Mouse (Mus musculus): ENCODE results near the gene Rnf113a2. TPM values are rescaled to one million over a fixed set of nuclear protein-coding genes. Genes with fewer than 3 reads are reported as not detected.
A peak's percentile ranks its signal among the peaks of the same experiment; 100 is the strongest.

Gene Rnf113a2
- total and polyA plus RNA-seq, 3 experiments = 13.6 to 17.9 (median 16.3) TPM

DNA sequence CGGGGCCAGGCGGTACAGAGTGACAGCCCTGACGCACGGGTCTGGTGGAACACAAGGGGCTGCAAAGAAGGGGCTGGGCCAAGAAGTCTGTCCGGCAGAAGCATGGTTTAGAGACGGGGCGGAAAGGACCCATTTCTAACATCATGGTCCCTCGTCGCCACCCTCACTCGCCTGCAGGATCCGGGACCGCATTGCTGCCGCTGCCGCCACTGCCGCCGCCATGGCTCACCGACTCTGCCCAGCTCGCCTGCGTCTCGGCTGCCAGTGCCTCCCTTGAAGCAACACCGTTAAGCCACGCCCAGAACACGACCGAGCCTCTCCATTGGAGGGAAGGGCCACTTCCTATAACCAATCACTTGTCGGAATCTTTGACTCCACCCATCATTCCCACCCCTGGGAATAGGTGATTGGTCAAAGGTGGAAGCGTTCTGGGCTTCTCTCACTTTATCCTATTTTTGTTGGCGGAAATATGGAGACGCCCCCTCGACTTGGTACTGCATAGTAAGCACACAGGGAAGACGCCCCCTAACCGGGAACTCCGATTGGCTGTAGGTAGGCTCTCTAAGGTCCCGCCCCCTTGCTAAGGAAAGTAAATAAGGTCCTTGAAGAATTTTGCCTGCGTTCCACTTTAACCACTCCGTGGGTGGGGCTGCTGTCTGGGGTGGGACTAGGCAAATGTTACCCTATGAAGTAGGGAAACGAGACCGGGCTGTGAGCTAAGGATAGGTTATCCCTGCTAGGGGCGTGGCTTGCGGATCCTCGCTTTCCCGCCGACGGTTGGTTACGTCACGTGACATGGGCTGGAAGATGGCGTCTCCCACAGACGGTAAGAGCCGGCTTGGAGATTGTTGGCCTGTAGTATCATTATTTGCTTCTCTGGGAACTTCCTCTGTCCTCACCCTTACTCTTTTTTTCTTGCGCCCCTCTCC, 34.0 kb downstream of the Rnf113a2 start, which contains the start of the genes Aldh6a1 and Lin52 (continued):
- TF ChIP-seq MEF2A (IDR thresholded peaks at IDR 0.05; ENCODE audit: borderline replicate concordance, low read depth, low read length) (no peak), TBP (conservative IDR thresholded peaks at IDR 0.05; ENCODE audit: low read depth, low read length) (peak; percentile 81), RCOR1 (conservative IDR thresholded peaks at IDR 0.05; ENCODE audit: low read depth, low read length) (0 out of 2 replicates have a peak, but pooled peaks have one; percentile 64), MAX (IDR thresholded peaks at IDR 0.05; ENCODE audit: low read length) (peak; percentile 95), POLR2AphosphoS2 (IDR thresholded peaks at IDR 0.05; ENCODE audit: low read depth, low read length) (no peak), ZC3H11A (IDR thresholded peaks at IDR 0.05; ENCODE audit: low read depth, low read length) (no peak), MAZ (IDR thresholded peaks at IDR 0.05; ENCODE audit: low read depth, low read length) (peak; percentile 69; the same call in 1 of the 2 replicates), MYC (IDR thresholded peaks at IDR 0.05; ENCODE audit: low read depth, low read length) (peak; percentile 42; the same call in 1 of the 2 replicates), BHLHE40 (IDR thresholded peaks at IDR 0.05; ENCODE audit: low read depth, low read length) (peak; percentile 92)

DNA sequence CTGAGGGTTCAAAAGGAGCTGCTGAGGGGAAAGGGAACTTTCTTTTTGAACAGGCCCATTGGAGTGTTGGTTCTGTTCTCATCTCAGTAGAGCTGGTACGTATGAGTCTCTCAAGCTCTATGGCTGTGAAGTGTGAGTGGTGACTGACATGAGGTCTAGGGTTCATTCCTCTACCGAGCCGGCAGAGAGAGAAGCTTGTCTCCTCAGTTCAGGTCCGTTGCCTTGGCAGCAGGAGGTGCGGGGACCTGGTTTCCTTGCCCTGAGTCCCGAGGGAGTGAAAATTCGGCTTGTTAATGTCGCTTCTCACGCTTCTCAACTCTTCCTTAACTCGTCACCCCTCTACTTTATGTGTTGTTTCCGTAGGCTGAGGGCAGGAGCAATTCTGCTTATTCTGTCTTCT, 34.8 kb downstream of the Rnf113a2 start:
- Histone ChIP-seq H3K9ac (ENCODE audit: insufficient read depth, low read depth) (peak overlapping the region; percentile 97), H3K4me1 (ENCODE audit: control insufficient read depth in 1 of 2, insufficient read depth in 2 of 2) (peaks cover 0 to 31% of the 10 kb centered on the region in 2 experiments; a peak in 2 of 4 replicates), H3K27ac (ENCODE audit: insufficient read depth, low read depth) (peak overlapping the region; percentile 16; the same call in 1 of the 2 replicates), H3K4me2 (ENCODE audit: insufficient read depth, low read depth, poor library complexity, severe bottlenecking) (peak overlapping the region; percentile 58), H3K79me2 (replicated peaks; ENCODE audit: control insufficient read depth, extremely low read depth, insufficient read depth, poor library complexity, severe bottlenecking) (peaks cover 19% of the 10 kb centered on the region), H3K27me3 (replicated peaks) (no peaks in the 10 kb centered on the region), H3K9me3 (replicated peaks; ENCODE audit: low read length) (no peaks in the 10 kb centered on the region), H3K36me3 (replicated peaks in 1 of 2; ENCODE audit: control insufficient read depth in 1 of 2, insufficient read depth in 1 of 2, low read length in 1 of 2) (peaks cover 6 to 20% of the 10 kb centered on the region in 2 experiments), H3K4me3 (replicated peaks in 1 of 3; ENCODE audit: low read depth in 2 of 3, low read length in 2 of 3, poor library complexity in 1 of 3) (peak overlapping the region; percentile 83 to 98 (median 97))
- TF ChIP-seq TCF12 (IDR thresholded peaks at IDR 0.05; ENCODE audit: low read depth, low read length) = no peak
- no peak for TF ChIP-seq JUND (conservative IDR thresholded peaks at IDR 0.05; ENCODE audit: low read depth, low read length)
- TF ChIP-seq RAD21 (IDR thresholded peaks at IDR 0.05; ENCODE audit: low read depth, low read length) = no peak
- TF ChIP-seq BHLHE40 (IDR thresholded peaks at IDR 0.05; ENCODE audit: low read depth, low read length) = no peak
- TF ChIP-seq POLR2AphosphoS2 (IDR thresholded peaks at IDR 0.05; ENCODE audit: low read depth, low read length) = no peak
- no peak for TF ChIP-seq ZNF384 (IDR thresholded peaks at IDR 0.05; ENCODE audit: low read depth, low read length)
- TF ChIP-seq RCOR1 (conservative IDR thresholded peaks at IDR 0.05; ENCODE audit: low read depth, low read length) = no peak
- TF ChIP-seq ETS1 (conservative IDR thresholded peaks at IDR 0.05; ENCODE audit: low read depth, low read length) = no peak
- TF ChIP-seq MYC (IDR thresholded peaks at IDR 0.05; ENCODE audit: low read depth, low read length) = no peak
- no peak for TF ChIP-seq SMC3 (IDR thresholded peaks at IDR 0.05; ENCODE audit: low read depth, low read length)
- no peak for TF ChIP-seq MEF2A (IDR thresholded peaks at IDR 0.05; ENCODE audit: borderline replicate concordance, low read depth, low read length)
- TF ChIP-seq CHD2 (IDR thresholded peaks at IDR 0.05; ENCODE audit: low read length) = no peak
- no peak for TF ChIP-seq JUN (IDR thresholded peaks at IDR 0.05; ENCODE audit: insufficient read depth, low read depth, low read length)
- no peak for TF ChIP-seq KAT2A (IDR thresholded peaks at IDR 0.05; ENCODE audit: insufficient replicate concordance, low read length)
- TF ChIP-seq EP300 (IDR thresholded peaks at IDR 0.05; ENCODE audit: low read length) = no peak
- TF ChIP-seq MXI1 (IDR thresholded peaks at IDR 0.05; ENCODE audit: low read depth, low read length) = no peak
- TF ChIP-seq CTCF (conservative IDR thresholded peaks at IDR 0.05 in 1 of 2, IDR thresholded peaks at IDR 0.05 in 1 of 2; ENCODE audit: low read depth in 2 of 2, low read length in 2 of 2) = no peak
- no peak for TF ChIP-seq MAZ (IDR thresholded peaks at IDR 0.05; ENCODE audit: low read depth, low read length)
- DNase-seq (ENCODE audit: extremely low read depth) = peak; percentile 51
- dilution Hi-C loops (cut with MboI; ENCODE audit: extremely low pct_ligation_motif_present, extremely low pct_unique_long_range_greater_than_20kb, low sequenced_read_pairs) (no loop called here), in situ Hi-C loops (cut with MboI; ENCODE audit: low pct_ligation_motif_present, low pct_unique_long_range_greater_than_20kb, low sequenced_read_pairs) (no loop called here)
